Mouse (Mus musculus) embryonic fibroblast, embryonic 13.5 days (primary cell): ENCODE results near the gene Nat8f6. TPM values are rescaled to one million over a fixed set of nuclear protein-coding genes. Genes with fewer than 3 reads are reported as not detected.
"Not testable (repeated sequence)": the region's sequence is repeated elsewhere in the genome, so short reads cannot be mapped to it uniquely, and the experiment has no call there.

Source experiments
- H3K27ac ChIP-seq: 2 replicates; pipeline ENCODE4 v1.5.1; 2012; ENCODE audit warnings: low read length, control low read depth, inconsistent platforms; ENCODE audit not compliant: insufficient read depth
- H3K4me1 ChIP-seq: 2 replicates; pipeline ENCODE4 v1.6.1; 2011; ENCODE audit warnings: low read length; ENCODE audit not compliant: control insufficient read depth, insufficient read depth
- H3K4me3 ChIP-seq: 2 replicates; pipeline ENCODE4 v1.5.1; 2011; ENCODE audit warnings: mild to moderate bottlenecking, control low read depth, low read length; ENCODE audit not compliant: insufficient read depth
- CTCF ChIP-seq: IDR thresholded peaks from 2 replicates; pipeline ENCODE4 v1.5.1; 2011; ENCODE audit warnings: mild to moderate bottlenecking, control low read depth, low read length, moderate library complexity, borderline replicate concordance; ENCODE audit not compliant: insufficient read depth
- POLR2A ChIP-seq: IDR thresholded peaks from 2 replicates; pipeline ENCODE4 v1.6.1; 2011; ENCODE audit warnings: low read depth, mild to moderate bottlenecking, control low read depth, low read length, moderate library complexity
- polyA plus RNA-seq: library from polyadenylated mRNA; stranded (reverse); fragments of >200 nt; gene quantifications from 2 replicates; pipeline ENCODE4 v1.2.4, GENCODE M21; 2011; ENCODE audit warnings: low read depth; ENCODE audit not compliant: missing spikeins, insufficient read length

Nat8f6 gene
- not detected in 2 replicates for polyA plus RNA-seq

DNA sequence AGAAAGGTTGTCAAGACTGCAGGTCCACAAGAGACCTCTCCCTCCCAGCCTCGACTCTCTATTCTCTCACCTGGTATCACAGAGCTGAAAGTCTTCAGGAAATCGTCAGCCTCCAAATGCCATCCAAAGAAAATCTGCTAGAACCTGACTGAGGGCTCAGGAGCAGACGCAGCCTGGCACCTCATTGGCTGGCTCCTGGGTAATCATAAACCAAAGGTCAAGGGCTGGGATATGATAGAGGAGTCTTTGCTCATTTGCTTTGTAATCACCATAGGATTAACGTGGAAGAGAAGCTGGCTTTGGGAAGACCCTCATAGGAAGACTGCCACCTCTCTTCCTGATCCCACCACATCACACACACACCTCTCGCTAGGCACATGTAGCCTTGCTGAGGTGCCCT, at the start of gene Nat8f6, which contains the start of gene Nat8f5:
Gene Nat8f6 (minus strand): TSS at position 118 of the 400 bp plus-strand sequence.
Gene Nat8f5 (minus strand): TSS at position 136 of the 400 bp plus-strand sequence.
- no peaks in the 10 kb centered on the region for H3K4me1 ChIP-seq
- TF ChIP-seq POLR2A, result no peak
- no peak for TF ChIP-seq CTCF
- H3K4me3 ChIP-seq, result no peak within 1 kb of the TSS
- no peak within 1 kb of the TSS for H3K27ac ChIP-seq

DNA sequence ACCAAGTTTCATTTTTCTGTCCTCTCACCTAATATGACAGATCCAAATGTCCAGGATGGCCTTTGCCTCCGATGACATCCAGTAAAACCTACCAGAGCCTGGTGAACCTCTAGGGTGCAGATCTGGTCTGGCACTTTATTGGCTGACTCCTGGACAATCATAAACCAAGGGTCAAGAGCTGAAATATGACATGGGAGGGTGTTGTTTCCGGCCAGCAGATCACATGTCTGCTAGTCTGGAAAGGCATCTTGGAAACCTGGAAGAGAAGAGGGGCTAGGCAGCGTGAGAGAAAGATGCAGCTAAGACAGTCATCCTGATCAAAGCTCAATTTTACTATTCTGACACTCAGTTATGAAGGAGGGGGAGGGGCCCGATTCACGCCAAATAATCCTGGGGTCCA, 48.3 kb upstream of the Nat8f6 start, which contains the start of gene Nat8f2:
Gene Nat8f2 (minus strand): TSS at position 153 of the 400 bp plus-strand sequence.
- H3K4me1 ChIP-seq, H3K4me3 ChIP-seq, H3K27ac ChIP-seq: not testable (repeated sequence)

DNA sequence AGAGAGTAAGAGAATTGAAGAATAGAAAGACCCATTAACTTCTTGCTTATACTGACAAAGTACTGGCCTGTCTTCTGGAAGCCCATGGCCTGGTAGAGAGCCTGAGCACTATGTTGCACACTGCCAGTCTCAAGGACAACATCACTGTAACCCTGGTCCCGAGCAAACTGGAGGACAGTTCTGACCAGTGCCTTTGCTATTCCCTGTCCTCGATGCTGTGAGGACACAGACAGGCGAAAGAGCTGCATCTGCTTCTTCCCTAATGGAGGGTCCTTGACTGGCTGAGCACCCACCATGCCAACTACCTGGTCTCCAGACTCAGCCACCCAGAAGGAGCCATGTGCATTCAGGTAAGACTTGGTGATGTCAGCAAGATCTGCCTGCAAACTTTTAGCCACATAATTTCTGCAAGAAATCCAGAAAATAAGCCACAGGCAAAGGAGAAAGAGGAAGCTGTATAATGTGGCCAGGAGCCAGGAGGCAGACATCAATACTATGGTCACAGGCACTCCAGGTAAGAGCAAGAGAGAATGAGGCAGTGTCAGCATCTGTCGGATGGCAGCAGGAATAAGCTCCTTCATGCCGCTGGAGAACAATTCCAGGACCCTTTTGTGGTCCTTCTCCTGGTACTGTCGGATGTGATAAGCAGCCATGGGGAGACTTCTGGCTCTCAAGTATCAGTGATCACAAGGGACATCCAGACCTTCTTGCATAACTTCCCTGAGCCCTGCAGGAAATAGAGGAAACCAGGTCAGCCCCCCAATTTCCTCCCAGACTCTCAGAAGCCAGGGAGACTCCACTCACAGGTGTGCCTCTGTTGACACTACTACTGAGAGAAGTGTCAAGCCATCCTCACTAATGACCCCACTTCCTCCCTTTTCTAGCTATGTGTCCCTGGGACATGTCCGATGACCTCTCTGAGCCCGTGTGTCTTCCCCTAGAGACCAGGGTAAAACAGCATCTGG, 47.3 kb upstream of the Nat8f6 start:
- Histone ChIP-seq H3K4me1 (no peaks in the 10 kb centered on the region), H3K27ac (no peak overlapping the region), H3K4me3 (no peak overlapping the region)
- TF ChIP-seq CTCF, result no peak
- no peak for TF ChIP-seq POLR2A

DNA sequence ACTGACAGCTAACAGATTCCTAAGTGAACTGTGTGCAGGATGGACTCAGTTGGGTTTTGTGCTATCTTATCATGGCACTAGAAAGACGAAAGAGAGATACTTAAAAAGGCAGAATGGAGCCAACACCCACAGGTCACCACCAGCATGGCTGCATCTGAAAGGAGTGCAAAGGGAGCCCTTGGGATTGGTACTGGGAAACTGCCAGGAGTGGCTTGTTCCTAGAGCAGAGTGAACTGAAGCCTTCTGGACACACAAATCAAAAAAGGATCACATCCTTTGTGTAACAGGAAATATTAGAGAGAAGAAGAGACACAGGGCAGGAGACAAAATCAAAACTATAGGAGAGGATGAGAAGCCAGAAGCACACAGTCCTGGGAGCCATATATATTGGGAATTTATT, 46.2 kb upstream of the Nat8f6 start:
- not testable (repeated sequence) for H3K4me1 ChIP-seq, H3K27ac ChIP-seq, H3K4me3 ChIP-seq

DNA sequence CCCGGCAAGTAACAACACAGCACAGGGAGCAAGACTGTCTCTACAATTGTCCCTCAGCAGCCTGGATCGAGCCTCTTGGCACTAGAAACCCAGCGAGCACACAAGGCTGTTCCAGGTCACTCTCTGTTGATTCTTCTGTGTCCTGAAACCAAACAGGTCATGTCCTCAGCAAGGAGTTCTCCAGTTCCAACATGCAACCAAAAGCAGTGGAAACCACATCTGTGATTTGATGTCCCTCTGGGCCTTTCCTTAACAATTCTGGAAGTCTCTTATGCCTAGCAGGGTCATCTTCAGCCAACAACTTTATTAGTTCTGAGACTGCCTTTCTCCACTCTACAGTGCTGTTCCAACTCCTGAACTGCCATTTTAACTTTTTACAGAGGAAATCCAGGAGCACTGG, 45.4 kb upstream of the Nat8f6 start:
- H3K4me1 ChIP-seq, H3K27ac ChIP-seq, H3K4me3 ChIP-seq: not testable (repeated sequence)

DNA sequence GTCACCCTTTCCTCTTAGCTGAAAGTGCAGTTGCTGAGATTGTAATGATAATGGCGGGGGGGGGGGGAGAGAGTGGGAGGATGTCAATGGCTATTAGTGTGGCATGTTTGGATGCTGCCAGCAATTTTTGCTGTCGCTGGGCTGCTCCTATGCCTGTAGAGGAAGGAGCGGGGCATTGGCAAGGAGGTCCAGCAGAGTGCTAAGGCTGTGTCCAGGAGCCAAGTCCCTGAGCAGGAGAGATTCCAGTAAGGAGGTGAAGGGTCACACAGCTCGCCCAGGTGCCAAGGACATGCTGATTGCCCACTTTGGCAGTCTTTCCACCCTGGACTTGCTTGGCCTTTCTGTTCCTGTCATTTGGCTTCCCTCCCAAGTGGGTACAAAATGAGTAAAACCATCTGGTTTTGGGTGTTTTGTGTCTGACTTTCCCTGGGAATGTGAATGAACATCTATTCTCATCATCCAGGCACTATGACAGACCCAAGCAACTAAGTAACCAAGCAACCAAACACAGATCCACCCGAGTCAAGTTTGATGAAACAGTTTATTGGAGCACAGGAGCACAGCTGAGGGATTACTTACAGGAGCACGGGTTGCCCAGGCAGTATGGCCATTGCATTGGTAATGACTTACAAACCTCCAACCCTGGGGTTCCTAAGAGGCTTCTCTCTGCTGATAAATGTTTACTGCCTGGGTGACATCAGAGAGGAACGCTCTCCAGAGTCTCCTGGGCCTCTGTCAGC, 44.3 kb upstream of the Nat8f6 start:
- not testable (repeated sequence) for H3K4me1 ChIP-seq, H3K4me3 ChIP-seq, H3K27ac ChIP-seq

DNA sequence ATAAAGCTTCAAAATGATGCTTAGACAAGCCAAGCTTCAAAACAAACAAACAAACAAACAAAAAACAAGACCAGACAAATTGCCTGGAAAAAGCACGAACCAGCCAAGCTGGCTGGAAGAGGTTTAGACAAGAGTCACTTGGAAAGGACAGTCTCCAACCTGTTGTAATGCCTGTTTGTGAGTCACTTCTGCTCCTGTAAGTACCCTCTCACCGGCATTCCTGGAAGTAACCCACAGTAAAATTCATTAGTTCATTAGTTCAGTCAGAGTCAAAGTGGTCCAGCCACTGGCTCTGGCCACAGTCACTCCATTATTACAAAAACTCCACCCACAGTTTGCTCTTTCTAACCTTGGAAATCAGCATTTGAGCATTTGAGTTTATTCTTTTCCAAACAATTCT, 43.1 kb upstream of the Nat8f6 start:
- H3K4me3 ChIP-seq, result no peak overlapping the region

DNA sequence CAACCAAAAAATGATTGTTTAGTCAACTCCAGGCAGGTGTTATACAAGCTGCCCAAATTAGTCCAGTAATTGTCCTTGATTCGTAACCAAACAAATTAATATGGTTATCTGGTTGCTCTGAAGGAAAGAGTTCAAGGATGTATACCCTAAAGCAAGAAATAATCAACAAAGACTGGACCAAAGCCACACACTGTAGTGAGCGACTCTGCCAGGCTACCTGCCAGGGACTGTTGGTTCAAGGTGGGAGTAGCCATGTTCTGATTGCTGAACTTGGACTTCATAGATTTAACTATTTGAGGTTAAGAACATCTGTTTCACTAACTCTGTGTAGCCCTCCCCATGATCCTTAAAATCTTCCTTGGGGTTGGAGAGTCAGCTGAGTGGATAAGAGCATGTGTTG, 42.4 kb upstream of the Nat8f6 start:
- Histone ChIP-seq H3K4me3 (no peak overlapping the region), H3K4me1 (no peaks in the 10 kb centered on the region)

More for the DNA sequence above, 43.1 kb upstream of the Nat8f6 start:
- no peaks in the 10 kb centered on the region for H3K4me1 ChIP-seq
- no peak overlapping the region for H3K27ac ChIP-seq
- no peak for TF ChIP-seq CTCF
- no peak for TF ChIP-seq POLR2A

DNA sequence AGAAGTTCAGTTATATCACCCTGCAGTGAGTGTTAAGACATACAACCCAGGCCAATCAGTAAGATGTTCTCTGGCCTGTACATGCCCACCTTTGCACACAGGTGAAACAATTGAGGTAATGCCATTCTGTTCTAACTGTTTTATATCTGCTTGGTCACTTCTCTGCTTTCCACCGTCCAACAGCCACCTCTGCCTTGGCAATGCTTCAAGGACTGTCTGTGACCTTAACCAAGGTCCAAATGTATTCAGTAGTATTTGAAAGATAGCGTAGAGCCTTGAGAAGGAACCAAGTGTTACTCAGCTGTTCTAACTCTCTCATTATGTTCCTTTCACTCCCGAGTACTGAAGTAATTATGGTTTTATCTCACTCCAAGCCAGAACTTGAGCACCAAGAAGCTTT, 41.8 kb upstream of the Nat8f6 start:
- Histone ChIP-seq H3K27ac (no peak overlapping the region), H3K4me1 (no peaks in the 10 kb centered on the region), H3K4me3 (no peak overlapping the region)
- TF ChIP-seq CTCF (no peak), POLR2A (no peak)

More for the DNA sequence above, 42.4 kb upstream of the Nat8f6 start:
- no peak for TF ChIP-seq POLR2A
- no peak for TF ChIP-seq CTCF
- H3K27ac ChIP-seq, result no peak overlapping the region

DNA sequence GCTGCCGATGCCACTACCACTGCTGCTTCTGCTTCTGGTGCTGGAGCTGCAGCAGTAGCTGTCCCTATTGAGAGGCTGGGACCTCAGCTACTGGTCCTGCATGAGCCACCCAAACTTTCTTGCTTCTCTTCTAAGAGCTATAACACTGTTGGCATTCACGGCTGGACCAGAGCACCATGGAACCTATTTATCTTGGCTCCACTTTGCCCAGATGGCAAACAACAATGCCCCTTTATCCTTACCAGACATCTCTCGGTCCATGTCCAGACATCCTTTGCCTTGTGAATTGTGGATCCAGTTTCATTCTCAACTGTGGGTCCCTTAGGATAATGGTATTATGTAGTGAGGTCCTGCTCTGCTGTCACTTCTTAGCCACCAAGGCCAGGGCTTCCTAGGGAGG, 40.5 kb upstream of the Nat8f6 start:
- no peaks in the 10 kb centered on the region for H3K4me1 ChIP-seq
- no peak overlapping the region for H3K4me3 ChIP-seq
- no peak overlapping the region for H3K27ac ChIP-seq
- TF ChIP-seq CTCF, result no peak
- no peak for TF ChIP-seq POLR2A
